Mouse (Mus musculus): Measurements from ENCODE around the gene Yipf4. TPM values are rescaled to one million over a fixed set of nuclear protein-coding genes. Genes with fewer than 3 reads are reported as not detected.

Yipf4 gene
- polyA plus RNA-seq, 1 experiment from 2014 or later: 72.0 TPM

DNA sequence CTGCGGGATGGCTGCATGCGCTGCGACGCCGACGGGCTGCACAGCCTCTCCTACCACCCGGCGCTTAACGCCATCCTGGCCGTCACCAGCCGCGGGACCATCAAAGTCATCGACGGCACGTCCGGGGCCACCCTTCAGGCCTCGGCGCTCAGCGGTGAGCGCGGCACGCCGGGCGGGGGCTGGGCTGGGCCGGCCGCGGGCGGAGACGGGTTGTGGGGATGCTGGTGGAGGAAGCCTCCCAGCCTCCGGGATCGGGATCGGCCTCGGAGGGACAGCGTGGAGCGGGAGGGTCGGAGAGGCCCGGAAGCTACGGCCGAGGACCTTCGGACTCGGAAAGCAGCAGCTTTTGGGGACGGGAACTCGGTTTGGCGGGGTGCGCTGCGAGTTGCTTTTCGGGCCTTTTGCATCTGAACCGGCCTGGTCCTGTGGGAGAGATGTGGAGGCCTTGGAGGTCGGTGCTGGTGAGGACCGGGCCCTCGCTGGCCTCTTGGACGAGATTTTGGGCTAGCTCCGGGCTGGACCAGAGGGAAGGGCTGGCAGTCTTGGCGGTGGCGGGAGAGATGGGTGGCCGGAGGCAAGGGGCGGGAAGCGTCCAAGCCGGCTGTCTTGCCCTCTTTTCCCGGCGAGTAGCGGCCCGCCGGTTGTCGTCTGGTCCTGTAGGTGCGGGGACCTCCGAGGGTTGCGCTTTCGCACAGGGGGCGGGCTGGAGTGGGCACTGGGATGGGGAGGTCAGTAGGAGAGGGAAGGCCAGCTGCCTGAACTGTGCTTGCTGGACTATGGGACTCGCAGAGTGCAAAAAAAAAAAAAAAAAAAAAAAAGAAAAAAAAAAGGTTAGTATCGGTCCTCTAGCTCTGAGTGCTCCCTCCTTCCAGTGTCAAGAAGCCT is 39.6 kb downstream of the Yipf4 start:
- Histone ChIP-seq H3K27me3 (ENCODE audit: control insufficient read depth, insufficient read depth, low read depth, low read length) (no peaks in the 10 kb centered on the region), H3K4me3 (ENCODE audit: low read depth, low read length) (peak overlapping the region; percentile 92), H3K27ac (ENCODE audit: low read length) (peak overlapping the region; percentile 99), H3K36me3 (ENCODE audit: control insufficient read depth, insufficient read depth) (no peaks in the 10 kb centered on the region), H3K4me1 (ENCODE audit: control insufficient read depth, low read depth, low read length) (peaks cover 20% of the 10 kb centered on the region), H3K9ac (ENCODE audit: low read depth, low read length) (peak overlapping the region; percentile 93), H3K4me2 (ENCODE audit: low read depth, low read length) (peak overlapping the region; percentile 89), H3K9me3 (replicated peaks; ENCODE audit: control insufficient read depth, low read length) (no peaks in the 10 kb centered on the region)
- under 1% methylated on average over 70 of the region's 72 CpGs for WGBS (ENCODE audit: insufficient replicate concordance)
- peak; percentile 55 for ATAC-seq (ENCODE audit: low read depth)

DNA sequence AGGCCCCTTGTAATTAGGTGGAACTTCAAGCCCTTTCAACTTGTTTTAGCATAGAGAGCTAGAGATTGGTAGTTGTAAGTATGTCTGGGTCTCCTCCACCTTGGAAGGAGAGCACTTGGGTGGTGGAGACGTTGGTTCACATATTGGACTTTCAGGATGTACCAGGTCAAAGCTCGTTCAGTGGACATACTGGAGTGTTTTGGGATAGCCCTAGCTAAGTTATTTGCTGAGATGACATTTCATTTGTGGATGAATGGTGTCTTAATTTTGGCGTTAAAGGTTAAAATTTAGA is 40.2 kb downstream of the Yipf4 start:
- no peak for ATAC-seq (ENCODE audit: low read depth)
- Histone ChIP-seq H3K27ac (ENCODE audit: low read length) (peak overlapping the region; percentile 99; the same call in 1 of the 2 replicates), H3K27me3 (ENCODE audit: control insufficient read depth, insufficient read depth, low read depth, low read length) (no peaks in the 10 kb centered on the region), H3K4me2 (ENCODE audit: low read depth, low read length) (peak overlapping the region; percentile 89), H3K36me3 (ENCODE audit: control insufficient read depth, insufficient read depth) (no peaks in the 10 kb centered on the region), H3K9me3 (replicated peaks; ENCODE audit: control insufficient read depth, low read length) (no peaks in the 10 kb centered on the region), H3K4me1 (ENCODE audit: control insufficient read depth, low read depth, low read length) (peaks cover 20% of the 10 kb centered on the region), H3K4me3 (ENCODE audit: low read depth, low read length) (peak overlapping the region; percentile 92), H3K9ac (ENCODE audit: low read depth, low read length) (peak overlapping the region; percentile 93)
- 6% methylated on average over 3 of the region's 3 CpGs for WGBS (ENCODE audit: insufficient replicate concordance)

- Histone ChIP-seq H3K36me3 (ENCODE audit: control insufficient read depth, insufficient read depth) (no peaks in the 10 kb centered on the region), H3K9ac (ENCODE audit: low read depth, low read length) (no peak overlapping the region), H3K4me2 (ENCODE audit: low read depth, low read length) (no peak overlapping the region), H3K27ac (ENCODE audit: low read length) (no peak overlapping the region), H3K9me3 (replicated peaks; ENCODE audit: control insufficient read depth, low read length) (no peaks in the 10 kb centered on the region), H3K4me1 (ENCODE audit: control insufficient read depth, low read depth, low read length) (peaks cover 7% of the 10 kb centered on the region), H3K4me3 (ENCODE audit: low read depth, low read length) (no peak overlapping the region), H3K27me3 (ENCODE audit: control insufficient read depth, insufficient read depth, low read depth, low read length) (no peaks in the 10 kb centered on the region)
- ATAC-seq (ENCODE audit: low read depth): no peak
- WGBS (ENCODE audit: insufficient replicate concordance): 86% methylated on average over 4 of the region's 4 CpGs
Observed at GRCm38 (mm10) chr17:74534971-74535370, 45.7 kb downstream of the Yipf4 start.

- WGBS (ENCODE audit: insufficient replicate concordance): 46% methylated on average over 1 of the region's 1 CpGs
- H3K4me2 ChIP-seq (ENCODE audit: low read depth, low read length): no peak overlapping the region
- no peak overlapping the region for H3K4me3 ChIP-seq (ENCODE audit: low read depth, low read length)
- no peaks in the 10 kb centered on the region for H3K9me3 ChIP-seq (replicated peaks; ENCODE audit: control insufficient read depth, low read length)
- no peaks in the 10 kb centered on the region for H3K27me3 ChIP-seq (ENCODE audit: control insufficient read depth, insufficient read depth, low read depth, low read length)
- H3K4me1 ChIP-seq (ENCODE audit: control insufficient read depth, low read depth, low read length): no peaks in the 10 kb centered on the region
- H3K36me3 ChIP-seq (ENCODE audit: control insufficient read depth, insufficient read depth): no peaks in the 10 kb centered on the region
- H3K27ac ChIP-seq (ENCODE audit: low read length): no peak overlapping the region
- no peak for ATAC-seq (ENCODE audit: low read depth)
- H3K9ac ChIP-seq (ENCODE audit: low read depth, low read length): no peak overlapping the region
Observed at GRCm38 (mm10) chr17:74537526-74537925, 48.2 kb downstream of the Yipf4 start.

GRCm38 (mm10) chr17:74543615-74544014 is 54.3 kb downstream of the Yipf4 start:
- no peaks in the 10 kb centered on the region for H3K27me3 ChIP-seq (ENCODE audit: control insufficient read depth, insufficient read depth, low read depth, low read length)
- ATAC-seq (ENCODE audit: low read depth): no peak
- H3K9me3 ChIP-seq (replicated peaks; ENCODE audit: control insufficient read depth, low read length): no peaks in the 10 kb centered on the region
- H3K4me1 ChIP-seq (ENCODE audit: control insufficient read depth, low read depth, low read length): no peaks in the 10 kb centered on the region
- 87% methylated on average over 2 of the region's 2 CpGs for WGBS (ENCODE audit: insufficient replicate concordance)
- no peak overlapping the region for H3K4me3 ChIP-seq (ENCODE audit: low read depth, low read length)
- H3K27ac ChIP-seq (ENCODE audit: low read length): no peak overlapping the region
- H3K4me2 ChIP-seq (ENCODE audit: low read depth, low read length): no peak overlapping the region
- H3K9ac ChIP-seq (ENCODE audit: low read depth, low read length): no peak overlapping the region
- peaks cover under 1% of the 10 kb centered on the region; the same call in 1 of the 2 replicates for H3K36me3 ChIP-seq (ENCODE audit: control insufficient read depth, insufficient read depth)

Other genes starting within 250 kb of the Yipf4 start
- gene Memo1, start 194.0 kb upstream of the Yipf4 start, polyA plus RNA-seq (2015; fragmentation: Nextera tagmentation; extraction: Ambion mirVana): 82.5 and 86.5 TPM in 2 replicates
- gene Dpy30, start 165.5 kb upstream of the Yipf4 start, polyA plus RNA-seq (2015; fragmentation: Nextera tagmentation; extraction: Ambion mirVana): 91.7 and 107 TPM in 2 replicates
- 4.2 and 4.3 TPM in 2 replicates for gene Spast, start 150.5 kb upstream of the Yipf4 start, polyA plus RNA-seq (2015; fragmentation: Nextera tagmentation; extraction: Ambion mirVana)
- gene Slc30a6, start 93.9 kb upstream of the Yipf4 start, polyA plus RNA-seq (2015; fragmentation: Nextera tagmentation; extraction: Ambion mirVana): 16.3 and 16.6 TPM in 2 replicates
- 0.36 and 0.44 TPM in 2 replicates for gene Nlrc4, start 30.4 kb upstream of the Yipf4 start, polyA plus RNA-seq (2015; fragmentation: Nextera tagmentation; extraction: Ambion mirVana)
- 24.4 and 28.5 TPM in 2 replicates for gene Birc6, start 38.8 kb downstream of the Yipf4 start, polyA plus RNA-seq (2015; fragmentation: Nextera tagmentation; extraction: Ambion mirVana)
- gene Ttc27, start 228.2 kb downstream of the Yipf4 start, polyA plus RNA-seq (2015; fragmentation: Nextera tagmentation; extraction: Ambion mirVana): 10.7 and 11.5 TPM in 2 replicates

Data from liver, embryonic 16.5 days (tissue).